Mouse (Mus musculus): ENCODE measurements around the gene Epb41.

GRCm38 (mm10) chr4:132078296-132078714 is 3.2 kb upstream of the Epb41 start:
- TF ChIP-seq MAX (IDR thresholded peaks at IDR 0.05) (no peak), CTCF (IDR thresholded peaks at IDR 0.05; ENCODE audit: control insufficient read depth, insufficient read depth, insufficient read length) (no peak), CEBPB (IDR thresholded peaks at IDR 0.05; ENCODE audit: low read depth) (no peak), FOSL1 (IDR thresholded peaks at IDR 0.05; ENCODE audit: insufficient read depth, low read length, poor library complexity, severe bottlenecking) (no peak), USF1 (IDR thresholded peaks at IDR 0.05; ENCODE audit: low read depth) (no peak)

Measured in C2C12 (cell line).